Mouse (Mus musculus): Measurements from ENCODE around the gene Pou2f2.

Gene Pou2f2

DNA sequence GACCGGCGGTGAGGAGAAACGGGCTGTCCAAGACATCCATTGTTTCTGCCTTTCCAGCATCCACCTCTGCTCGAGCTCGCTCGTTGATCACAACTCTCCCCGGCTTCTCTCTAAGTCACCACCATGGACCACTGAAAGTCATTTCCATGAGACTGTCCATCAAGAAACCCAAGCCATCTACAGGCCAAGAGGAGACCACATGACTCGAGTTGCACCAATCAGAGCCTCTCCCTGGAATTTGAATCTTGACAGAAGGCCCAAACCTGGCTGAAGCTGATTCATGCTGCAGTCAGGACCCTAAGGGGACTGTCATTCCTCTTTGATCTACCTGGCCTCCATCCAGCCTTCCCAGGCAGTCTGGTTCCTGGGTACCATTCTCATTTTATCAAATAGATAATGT lies 12.6 kb upstream of the Pou2f2 start:
- DNase-seq: no peak

DNA sequence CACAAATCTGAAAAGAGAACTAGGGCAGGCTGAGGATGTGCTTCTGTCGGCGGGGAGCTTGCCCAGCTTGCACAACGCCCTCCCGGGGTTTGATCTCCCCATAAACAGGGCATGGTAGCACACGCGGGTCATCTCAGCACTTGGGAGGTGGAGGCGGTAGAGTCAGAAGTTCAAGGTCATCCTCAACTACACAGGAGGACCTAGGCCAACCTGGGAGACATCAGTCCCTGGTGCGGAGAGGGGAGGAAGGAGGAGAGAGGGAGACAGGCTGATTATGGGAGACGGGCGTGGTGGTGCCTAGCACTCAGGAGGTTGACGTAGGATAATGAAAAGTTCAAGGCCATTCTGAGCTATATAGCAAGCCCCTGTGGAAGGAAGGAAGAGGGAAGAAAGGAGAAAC lies 11.3 kb upstream of the Pou2f2 start:
- DNase-seq: no peak

DNA sequence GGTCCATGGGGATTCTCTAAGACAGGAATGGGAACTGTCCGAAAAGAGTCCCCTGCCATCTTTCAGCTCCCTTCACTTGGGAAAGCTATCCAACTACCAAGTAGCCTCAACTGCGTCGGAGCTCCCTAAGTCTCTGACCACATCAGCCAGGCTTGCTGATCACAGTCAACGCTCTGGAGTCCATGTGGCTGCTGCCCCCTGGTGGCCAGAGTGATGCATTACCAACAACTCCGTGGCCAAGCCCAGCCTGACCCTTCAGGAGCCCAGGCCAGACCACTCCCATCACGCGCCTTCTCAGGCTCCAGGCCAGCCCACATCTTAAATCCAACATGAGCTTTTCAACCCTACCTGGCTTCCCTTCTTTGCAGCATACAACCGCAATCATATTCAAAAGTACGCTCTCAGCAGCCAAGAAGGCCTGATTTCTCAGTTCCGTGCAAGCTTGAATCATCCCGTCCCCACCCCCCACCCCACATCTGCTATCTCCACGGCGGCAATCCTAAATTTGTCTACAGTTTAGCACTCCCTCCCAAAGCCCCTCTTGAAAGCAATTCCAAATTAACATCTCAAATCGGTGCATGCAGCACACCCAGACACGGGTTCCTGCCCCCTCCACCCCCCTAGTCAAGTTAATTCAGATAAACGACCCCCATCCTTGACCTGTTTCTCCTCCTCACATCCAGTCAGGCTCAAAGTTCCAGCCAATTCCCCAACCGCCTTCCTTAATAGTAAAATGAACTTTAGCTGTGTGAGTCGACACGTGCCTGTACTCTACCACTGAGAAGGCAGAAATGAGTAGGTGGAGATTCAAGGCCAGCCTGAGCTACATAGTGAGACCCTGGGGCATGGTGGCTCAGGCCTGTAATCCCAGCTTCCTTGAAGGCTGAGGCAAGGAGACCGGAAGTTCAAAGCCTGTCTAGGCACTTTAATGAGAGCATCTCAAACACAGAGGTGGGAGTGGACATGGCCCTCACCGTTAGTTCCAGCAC lies 8.4 kb upstream of the Pou2f2 start:
- peak; percentile 85 for DNase-seq

DNA sequence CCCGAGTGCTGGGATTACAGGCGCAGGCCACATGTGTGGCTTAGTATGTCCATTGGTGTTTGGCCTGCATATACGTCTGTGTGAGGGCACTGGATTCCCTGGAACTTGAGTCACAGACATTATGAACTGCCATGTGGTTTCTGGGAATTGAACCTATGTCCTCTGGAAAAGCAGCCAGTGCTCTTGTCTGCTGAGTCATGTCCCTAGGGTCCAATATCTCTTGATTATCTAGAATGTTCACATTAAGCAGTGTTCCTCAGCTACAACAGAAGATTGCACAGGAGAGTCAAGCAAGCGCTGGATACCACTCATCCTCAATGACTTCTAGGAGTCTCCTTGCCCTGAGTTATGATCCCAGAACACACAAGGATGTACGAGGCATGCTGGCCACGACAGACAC lies 4.6 kb upstream of the Pou2f2 start:
- DNase-seq: no peak

DNA sequence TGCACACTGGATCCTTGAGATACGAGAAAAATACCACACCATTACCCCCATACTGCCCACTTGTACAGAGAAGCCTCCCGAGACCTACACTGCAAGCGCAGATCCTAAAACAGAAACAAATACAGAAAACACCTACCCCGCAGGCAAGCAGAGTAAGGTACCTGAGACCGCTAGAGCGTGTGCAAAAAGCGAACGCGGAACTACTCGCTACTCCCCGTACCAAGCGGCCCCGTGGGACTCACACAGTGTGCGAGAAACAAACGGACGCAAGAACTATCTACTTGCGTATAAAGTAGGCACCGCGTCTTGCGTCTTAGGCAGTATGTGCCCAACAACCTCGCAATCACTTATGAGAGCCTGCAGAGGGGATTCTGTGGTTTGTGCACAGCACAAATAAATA lies 2.3 kb upstream of the Pou2f2 start:
- DNase-seq: no peak

DNA sequence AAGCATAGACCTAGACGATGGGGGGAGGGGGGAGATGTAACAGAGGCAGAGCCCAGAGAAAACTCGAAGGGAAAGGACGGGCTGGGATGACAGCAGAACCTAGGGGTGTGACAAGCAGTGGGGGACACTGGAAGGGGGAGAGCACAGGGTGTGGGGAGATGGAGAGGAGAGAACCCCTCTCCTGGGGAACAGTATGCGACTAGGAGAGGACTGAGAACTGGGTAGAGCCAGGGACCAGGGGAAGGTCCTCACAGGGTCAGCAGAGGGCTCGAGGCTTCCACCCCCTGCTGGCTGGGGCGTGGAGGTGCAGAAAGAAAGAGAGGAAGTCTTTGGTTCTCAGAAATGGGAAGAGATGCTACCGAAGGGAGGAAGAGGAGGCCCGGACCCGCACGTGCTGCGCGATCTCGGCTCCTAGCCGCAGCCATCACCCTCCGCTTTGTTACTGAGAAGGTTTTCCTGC lies 1.8 kb upstream of the Pou2f2 start:
- peak; percentile 33 for DNase-seq

DNA sequence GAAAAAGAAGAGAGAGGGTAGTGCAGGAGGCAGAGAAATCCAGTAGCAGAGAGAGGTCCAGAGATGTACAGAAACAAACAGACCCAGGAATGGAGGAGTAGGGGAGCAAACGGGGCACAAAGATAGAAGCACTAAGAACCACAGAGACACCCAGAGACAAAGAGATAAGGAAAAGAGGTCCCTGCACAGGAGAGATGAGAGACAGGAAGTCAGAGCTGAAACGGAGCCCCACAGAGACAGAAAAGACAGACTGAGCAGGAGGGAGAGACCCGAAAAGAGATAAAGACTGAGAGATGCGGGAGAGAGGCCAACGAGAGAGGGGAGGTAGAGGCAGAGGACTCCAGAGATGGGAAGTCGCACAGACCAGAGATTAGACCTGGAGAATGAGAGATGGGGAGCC lies 986 bp upstream of the Pou2f2 start:
- no peak for DNase-seq

DNA sequence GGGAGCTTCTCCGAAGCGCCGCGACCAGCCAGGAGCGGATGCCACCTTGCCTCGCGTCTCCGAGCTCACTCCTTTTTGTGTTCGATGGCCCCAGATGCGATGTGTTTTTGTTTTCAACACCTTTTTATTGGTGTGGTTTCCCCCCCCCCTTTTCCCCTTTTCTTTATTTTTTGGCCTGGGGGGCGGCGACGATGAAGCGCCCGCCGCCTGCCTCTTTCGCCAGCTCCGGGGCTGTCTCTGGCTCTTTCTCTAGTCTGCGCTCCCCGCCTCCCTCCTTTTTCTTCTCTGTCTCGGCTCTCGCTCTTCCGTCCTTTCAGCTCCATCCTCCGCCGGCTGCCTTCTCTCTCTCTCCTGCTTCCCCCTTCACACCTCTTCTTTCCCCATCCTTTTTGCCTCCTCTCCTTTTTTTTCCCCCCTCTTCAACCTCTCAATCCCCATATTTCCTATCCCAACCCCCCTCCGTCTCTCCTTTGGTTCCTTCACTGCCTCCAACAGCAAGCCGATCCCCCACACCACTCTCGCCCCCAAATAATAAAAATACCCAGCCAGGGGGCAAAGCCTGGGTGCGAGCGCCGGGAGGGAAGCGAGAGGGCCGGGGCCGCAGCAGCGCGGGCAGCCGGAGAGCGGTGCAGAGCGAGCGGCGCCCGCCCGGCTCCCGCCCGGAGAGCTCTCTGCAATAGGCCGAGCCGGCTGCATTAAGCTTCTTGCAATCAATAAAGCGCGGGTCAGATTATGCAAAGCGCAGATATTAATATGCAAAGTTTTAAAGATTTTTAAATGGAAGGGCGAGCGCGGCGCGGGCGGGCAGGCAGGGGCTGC lies 530 bp downstream of the Pou2f2 start:
- DNase-seq: peak; percentile 51

DNA sequence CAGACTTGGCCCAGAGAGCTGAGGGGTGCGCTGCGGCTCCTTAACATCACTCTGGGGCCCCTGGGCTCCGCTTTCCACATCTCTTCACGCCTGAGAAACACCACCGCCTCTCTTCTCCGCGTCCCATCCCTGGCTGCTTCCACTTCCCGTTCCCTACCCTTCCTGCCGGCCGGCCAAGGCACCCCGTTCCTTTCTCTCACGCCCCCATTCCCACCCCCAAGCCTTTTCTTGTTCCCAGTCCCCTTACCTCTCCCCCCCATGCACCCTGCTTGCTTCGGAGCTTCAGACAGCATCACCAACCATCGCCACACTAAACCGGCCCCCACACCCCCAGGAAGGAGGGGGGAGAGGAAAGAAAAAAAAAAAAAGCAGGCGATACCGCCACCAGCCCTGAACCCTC lies 1.2 kb downstream of the Pou2f2 start:
- peak; percentile 47 for DNase-seq

DNA sequence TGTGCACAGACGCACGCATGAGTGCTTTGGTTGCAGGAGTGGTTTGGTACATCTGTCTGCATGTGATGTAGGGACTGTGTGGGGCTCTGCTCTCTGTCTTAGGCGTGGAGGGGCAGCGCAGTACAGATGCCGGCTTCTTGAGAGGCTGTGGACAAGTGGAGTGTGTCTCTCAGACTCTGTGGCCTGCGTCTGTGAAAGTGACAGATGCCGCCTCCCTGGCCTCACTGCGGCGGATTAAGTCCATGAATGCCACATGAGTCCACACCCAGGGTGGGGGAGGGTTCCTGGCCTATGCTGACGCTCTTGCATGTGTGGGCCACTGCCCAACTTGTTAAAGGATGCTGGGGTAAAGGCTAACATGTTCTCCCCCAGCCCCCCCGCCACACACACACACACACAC lies 5.2 kb downstream of the Pou2f2 start:
- DNase-seq: no peak

DNA sequence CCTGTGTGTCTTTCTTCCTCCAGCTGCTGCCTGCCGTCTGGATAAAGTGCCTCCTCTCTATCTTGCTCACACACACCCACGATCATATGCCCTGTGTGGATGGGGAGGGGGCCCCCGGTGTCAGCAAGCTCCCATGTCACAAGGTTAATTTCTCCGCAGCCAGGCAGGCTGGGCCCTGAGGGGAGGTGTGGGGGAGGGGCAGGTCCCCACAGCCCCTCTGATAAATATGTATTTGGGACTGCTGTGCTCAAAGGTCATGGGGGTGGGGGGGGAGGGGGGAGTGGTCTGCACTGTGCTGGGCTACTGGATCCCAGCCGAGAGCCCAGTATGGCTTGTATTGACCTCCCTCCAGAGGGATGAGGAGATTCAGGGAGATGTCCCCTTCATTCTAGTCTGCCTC lies 6.9 kb downstream of the Pou2f2 start:
- no peak for DNase-seq

DNA sequence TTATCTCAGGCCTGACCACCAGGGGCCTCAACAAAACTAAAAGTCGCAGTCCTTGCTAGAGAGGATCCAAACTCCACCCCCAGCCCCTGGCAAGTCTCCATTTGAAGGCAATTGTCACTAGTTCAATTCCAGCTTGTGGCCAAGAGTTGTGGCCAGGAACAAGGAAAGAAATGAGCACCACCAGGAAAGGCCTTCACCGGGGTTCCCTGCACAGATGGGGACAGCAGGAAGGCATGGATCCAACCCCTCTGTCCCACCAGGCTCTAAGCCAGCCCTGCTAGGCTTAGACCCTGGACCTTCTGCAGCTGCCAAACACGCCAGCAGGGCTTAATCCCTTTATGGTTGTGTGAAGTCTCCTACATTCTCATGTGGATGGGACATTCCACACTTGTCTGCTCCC lies 8.9 kb downstream of the Pou2f2 start:
- DNase-seq: no peak

DNA sequence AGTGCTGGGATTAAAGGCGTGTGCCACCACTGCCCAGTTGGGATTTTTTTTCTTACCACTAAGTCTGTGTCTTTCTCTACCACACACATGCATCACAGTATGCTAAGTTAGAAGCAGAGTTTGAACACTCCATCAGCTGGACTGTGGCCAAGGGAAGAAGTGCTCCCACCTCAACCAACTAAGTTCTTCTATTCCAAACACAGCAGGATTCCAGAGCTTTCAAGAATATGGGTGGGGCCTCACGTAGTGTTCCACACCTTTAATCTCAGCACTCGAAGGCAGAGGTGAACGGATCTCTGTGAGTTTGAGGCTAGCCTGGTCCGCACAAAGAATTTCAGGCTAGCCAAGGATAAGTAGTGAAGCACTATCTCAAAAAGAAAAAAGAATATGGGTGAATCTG lies 13.4 kb downstream of the Pou2f2 start:
- DNase-seq: no peak

DNA sequence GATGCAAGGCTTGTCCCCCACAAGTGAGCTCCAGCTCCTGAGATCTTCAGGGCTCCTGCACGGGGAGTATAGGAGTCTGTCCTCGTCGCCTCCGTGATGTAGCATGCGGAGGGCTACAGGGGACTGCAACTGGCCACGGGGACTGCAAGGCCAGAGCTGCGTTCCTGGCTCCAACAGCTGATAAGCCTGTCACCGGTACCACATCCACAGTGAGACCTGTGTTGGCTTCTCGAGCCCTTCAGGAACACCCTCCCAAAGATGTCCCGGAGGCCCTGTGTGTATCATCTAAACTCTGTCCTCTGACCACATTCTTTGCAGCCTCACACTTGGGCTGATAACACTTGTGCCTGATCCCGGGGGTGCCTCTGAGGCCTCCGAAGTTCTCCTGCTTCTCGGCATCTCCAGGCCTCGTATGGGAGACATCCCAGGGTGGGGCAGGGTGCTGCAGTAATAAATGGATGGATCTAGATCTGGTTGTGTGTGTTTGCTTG lies 23.3 kb downstream of the Pou2f2 start:
- DNase-seq: no peak

DNA sequence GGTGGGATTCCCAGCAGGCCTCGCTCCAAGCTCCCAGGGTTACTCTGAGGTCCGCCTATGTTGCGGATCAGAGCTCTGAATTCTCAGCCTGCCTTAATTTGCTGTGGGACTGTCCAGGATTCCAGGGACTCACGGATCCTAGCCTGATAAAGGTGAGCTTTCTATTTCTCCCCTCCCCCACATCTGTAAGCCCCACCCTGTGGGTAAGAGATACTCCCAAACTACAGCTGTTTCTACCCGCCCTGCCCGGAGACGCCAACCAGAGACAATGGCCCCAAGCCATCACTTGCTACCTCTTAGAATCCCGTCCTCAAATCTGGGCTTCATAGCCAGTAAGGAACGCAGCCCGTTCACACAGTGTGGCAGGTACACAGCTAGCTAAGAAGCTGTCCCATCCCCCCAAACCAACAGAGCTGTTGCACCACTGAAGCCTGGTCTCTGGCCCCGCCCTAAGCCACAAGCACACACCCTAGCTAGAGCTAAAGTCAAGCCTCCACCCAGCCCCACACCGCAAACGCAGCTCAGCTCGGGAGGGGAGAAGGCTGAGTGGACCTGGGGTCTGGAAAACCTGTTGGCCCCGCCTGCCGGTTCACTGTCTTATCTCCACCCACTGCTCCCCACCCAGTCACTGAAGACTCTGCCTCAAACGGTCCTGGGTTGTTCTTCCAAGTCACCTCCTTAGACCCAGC lies 23.9 kb downstream of the Pou2f2 start:
- no peak for DNase-seq

DNA sequence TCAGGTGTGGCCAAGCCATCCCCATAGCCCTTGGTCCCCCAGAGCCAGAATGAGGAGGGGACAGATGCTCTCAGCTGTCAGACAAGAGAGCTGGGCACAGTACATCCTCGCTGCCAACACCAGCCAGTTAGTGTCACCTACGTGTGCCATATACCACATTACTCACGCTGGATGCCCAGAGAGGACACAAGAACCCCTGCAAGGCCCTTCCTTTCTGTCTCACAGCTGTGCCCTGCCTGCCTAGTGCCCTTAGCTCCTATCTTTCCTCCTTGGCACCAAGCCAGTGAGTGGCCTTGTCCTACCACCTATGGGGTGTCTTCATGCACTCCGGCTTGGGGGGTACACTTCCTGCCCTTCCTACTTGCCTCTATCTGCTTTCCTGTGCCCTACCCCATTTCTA lies 24.9 kb downstream of the Pou2f2 start:
- DNase-seq: no peak

DNA sequence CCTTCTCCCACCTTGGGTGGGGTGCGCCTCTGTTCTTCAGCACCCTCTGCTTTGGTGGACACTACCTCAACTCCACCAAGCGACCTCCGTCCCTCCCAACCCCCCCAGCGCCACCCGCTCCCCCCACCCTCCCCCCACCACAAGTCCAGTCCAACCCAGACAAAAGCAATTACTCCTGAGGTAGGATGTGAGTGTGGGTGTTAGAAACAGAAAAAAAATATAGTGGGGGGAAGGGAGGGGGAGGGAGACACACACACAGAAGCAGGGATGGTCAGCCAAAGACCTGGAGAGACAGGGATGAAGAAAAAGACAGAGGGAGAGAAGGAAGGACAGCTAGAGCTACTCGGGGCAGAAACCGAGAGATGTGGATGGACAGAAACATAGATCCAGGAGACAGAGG lies 25.7 kb downstream of the Pou2f2 start:
- DNase-seq: no peak

DNA sequence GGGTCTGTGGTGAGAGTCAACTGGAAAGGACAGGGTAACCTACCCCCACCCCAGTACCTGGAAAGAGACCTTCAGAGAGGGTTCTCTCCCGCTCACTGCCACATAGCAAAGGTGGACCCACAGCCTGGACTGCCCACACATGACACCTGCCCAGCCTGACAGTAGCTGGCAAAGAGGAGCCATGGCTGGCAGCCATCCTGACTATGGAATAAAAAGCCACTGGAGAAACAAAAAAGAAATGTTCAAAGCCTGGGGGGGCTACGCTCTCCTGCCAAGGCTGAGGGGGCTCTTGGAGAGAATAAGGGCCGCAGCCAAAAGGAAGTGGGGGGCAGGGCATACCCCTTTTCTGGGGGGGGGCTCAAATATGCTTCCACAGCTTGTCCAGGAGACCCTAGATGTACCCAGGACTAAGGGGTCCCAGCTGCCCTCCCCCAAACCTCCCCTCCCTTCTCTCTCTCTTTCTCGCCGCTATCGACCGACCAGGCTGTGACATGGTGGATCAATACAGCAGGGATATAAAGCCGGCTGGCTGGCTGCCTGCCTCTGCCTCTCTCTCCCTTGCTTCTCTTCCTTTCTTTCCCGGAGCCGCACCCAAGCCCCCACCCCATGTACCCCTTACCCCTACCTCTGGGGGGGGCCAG lies 27.5 kb downstream of the Pou2f2 start:
- DNase-seq: no peak

DNA sequence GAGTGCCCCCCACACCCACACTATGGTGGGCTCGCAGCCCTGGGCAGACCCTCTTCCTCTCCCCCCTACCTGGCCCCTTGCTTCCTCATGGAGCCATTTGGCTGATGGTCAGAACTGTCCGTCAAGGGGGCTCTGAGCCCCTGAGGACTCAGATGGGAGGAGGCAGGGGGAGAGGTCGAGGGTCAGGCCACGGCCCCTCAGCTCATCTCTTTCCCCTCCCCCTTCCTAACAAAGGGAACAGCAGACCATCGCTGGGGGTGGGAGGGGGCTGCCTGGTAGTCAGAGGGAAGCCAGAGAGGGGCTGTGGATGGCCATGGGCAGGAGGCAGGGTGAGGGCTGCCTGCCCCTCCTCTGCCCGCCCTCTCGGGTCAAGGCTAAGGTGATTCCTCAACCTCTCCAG lies 28.5 kb downstream of the Pou2f2 start:
- no peak for DNase-seq

DNA sequence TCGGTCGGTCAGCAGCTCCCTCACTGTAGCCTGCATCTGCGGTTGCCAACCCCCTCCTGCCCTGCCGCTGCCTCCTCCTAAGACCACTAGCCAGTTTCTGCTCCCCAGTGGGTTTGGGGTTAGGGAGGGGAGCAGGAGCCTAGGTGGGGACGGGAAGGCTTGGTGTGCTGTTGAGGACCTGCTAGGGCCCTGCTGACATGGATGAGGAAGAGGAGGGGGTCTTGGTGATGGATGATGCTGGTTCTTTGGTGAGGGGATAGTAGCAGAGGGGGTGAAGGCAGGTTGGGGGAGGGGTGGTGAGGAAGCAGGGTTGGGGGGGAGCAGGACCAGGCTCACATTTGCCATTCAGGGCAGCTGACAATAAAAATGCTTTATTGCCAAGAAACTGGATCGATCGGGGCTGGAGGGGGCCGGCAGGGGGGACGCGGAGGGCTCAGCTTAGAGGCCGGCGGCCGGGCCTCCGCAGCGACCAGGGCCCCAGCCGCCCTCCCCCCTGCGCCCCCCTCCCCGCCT lies 29.3 kb downstream of the Pou2f2 start:
- DNase-seq: no peak

DNA sequence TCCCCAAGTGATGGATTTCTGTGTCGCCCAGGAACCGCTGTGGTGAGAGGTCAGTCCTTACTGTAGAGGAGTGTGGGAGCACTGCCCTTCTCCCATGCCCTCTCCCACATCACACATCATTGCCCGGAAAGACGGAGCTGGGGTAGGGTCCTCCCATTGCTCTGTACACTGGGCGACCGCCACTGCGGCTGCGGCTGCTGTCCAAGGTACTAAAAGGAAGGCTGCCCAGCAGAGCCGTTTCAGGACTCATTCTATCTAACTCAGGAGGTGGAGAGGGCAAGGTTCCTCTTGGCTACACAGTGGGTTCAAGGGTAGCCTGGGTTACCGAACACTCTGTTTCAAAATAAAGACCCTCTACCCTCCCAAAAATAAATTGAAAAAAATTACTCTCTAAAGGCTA lies 33.6 kb downstream of the Pou2f2 start:
- no peak for DNase-seq

DNA sequence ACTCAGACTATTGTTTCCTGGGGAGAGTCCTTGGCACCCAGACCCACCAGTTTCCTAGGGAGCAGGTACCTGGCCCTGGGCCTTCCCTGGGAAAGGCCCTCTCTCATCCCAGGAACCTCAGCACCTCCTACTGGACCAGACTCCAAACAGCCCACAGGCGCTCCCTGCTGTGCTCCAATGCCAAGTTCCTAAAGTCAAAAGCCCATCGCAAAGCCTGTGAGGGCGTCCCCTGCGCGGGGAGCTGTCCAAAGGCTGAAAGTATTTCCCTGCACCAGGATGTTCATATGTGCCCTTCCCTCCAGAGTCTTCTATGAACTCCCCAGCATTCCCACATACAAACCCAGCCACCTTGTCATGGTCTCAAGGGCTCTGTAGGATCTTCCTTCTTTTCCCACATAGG lies 37.8 kb downstream of the Pou2f2 start:
- no peak for DNase-seq

Measured in right cerebral cortex, postnatal 25 days (tissue).